Mouse (Mus musculus) liver, embryonic 12.5 days (tissue): ENCODE results near the gene Olfr1341. TPM values are rescaled to one million over a fixed set of nuclear protein-coding genes. Genes with fewer than 3 reads are reported as not detected.

ENCODE experiments used
- ATAC-seq: fragments of 200-750 bp; cut with Nextera tagmentation; 2 replicates; pipeline ENCODE4 v1.8.0; 2017; ENCODE audit warnings: moderate number of reproducible peaks, mild to moderate bottlenecking, moderate library complexity
- H3K27ac ChIP-seq: fragments of 300-500 bp; sonication (generic); 2 replicates; pipeline ENCODE4 v1.5.1; 2016; ENCODE audit warnings: mild to moderate bottlenecking
- H3K27me3 ChIP-seq: fragments of 300-500 bp; sonication (generic); replicated peaks from 2 replicates; pipeline ENCODE4 v1.6.1; 2016; ENCODE audit warnings: mild to moderate bottlenecking, moderate library complexity
- H3K36me3 ChIP-seq: fragments of 300-500 bp; sonication (generic); 2 replicates; pipeline ENCODE4 v1.6.1; 2016; ENCODE audit warnings: mild to moderate bottlenecking, moderate library complexity
- H3K4me1 ChIP-seq: fragments of 300-500 bp; sonication (generic); 2 replicates; pipeline ENCODE4 v1.6.1; 2016
- H3K4me2 ChIP-seq: fragments of 300-500 bp; sonication (generic); 2 replicates; pipeline ENCODE4 v1.6.1; 2016; ENCODE audit warnings: mild to moderate bottlenecking, moderate library complexity
- H3K4me3 ChIP-seq: fragments of 300-500 bp; sonication (generic); 2 replicates; pipeline ENCODE4 v1.5.1; 2016; ENCODE audit warnings: mild to moderate bottlenecking, moderate library complexity
- H3K9ac ChIP-seq: fragments of 300-500 bp; sonication (generic); 2 replicates; pipeline ENCODE4 v1.6.1; 2016; ENCODE audit warnings: mild to moderate bottlenecking, moderate library complexity
- H3K9me3 ChIP-seq: fragments of 300-500 bp; sonication (generic); replicated peaks from 2 replicates; pipeline ENCODE4 v1.6.1; 2016; ENCODE audit warnings: mild to moderate bottlenecking, moderate library complexity
- WGBS: fragments of 180-500 bp; shearing (Covaris S2); methylation state at CpG from one replicate; pipeline ENCODE4 v1.1.7; 2016; ENCODE audit not compliant: insufficient replicate concordance; 5-methylcytosine and 5-hydroxymethylcytosine counted together
- polyA plus RNA-seq: library from polyadenylated mRNA; unstranded; fragments of >200 nt; fragmentation: Nextera tagmentation; extraction: Ambion mirVana; gene quantifications from 2 replicates; pipeline ENCODE4 v1.2.1, GENCODE M21; 2016

Gene Olfr1341
- not detected in 2 replicates for polyA plus RNA-seq

- no peak within 1 kb of the TSS for H3K9ac ChIP-seq
- H3K27me3 ChIP-seq = no peaks in the 10 kb centered on the region
- H3K4me1 ChIP-seq = no peaks in the 10 kb centered on the region
- ATAC-seq = no peak
- H3K36me3 ChIP-seq = no peaks in the 10 kb centered on the region
- H3K27ac ChIP-seq = no peak within 1 kb of the TSS
- H3K4me3 ChIP-seq = no peak within 1 kb of the TSS
- H3K4me2 ChIP-seq = no peak within 1 kb of the TSS
- WGBS = 58% methylated on average over 3 of the region's 3 CpGs
- no peaks in the 10 kb centered on the region for H3K9me3 ChIP-seq
Observed at GRCm38 (mm10) chr4:118703223-118703622, at the start of gene Olfr1341. TSS of gene Olfr1341 (plus strand) at chr4:118703523.

- Histone ChIP-seq H3K27me3 (peaks cover 3% of the 10 kb centered on the region; the same call in 1 of the 2 replicates), H3K4me1 (no peaks in the 10 kb centered on the region), H3K4me2 (no peak within 1 kb of the TSS), H3K27ac (no peak within 1 kb of the TSS), H3K9ac (no peak within 1 kb of the TSS), H3K36me3 (no peaks in the 10 kb centered on the region), H3K4me3 (no peak within 1 kb of the TSS), H3K9me3 (no peaks in the 10 kb centered on the region)
- ATAC-seq = no peak
Observed at GRCm38 (mm10) chr4:118658652-118659051, 44.7 kb upstream of the Olfr1341 start, which contains the start of gene Olfr62. TSS of gene Olfr62 (plus strand) at chr4:118658952.

GRCm38 (mm10) chr4:118687086-118687485, 16.2 kb upstream of the Olfr1341 start:
- Histone ChIP-seq H3K4me1 (no peaks in the 10 kb centered on the region), H3K9me3 (no peaks in the 10 kb centered on the region), H3K36me3 (no peaks in the 10 kb centered on the region), H3K9ac (no peak overlapping the region), H3K4me2 (no peak overlapping the region), H3K4me3 (no peak overlapping the region), H3K27me3 (no peaks in the 10 kb centered on the region; the same call in 1 of the 2 replicates), H3K27ac (no peak overlapping the region)
- ATAC-seq = no peak
- 12% methylated on average over 2 of the region's 2 CpGs for WGBS

- H3K4me2 ChIP-seq = no peak within 1 kb of the TSS
- no peak within 1 kb of the TSS for H3K9ac ChIP-seq
- no peaks in the 10 kb centered on the region for H3K4me1 ChIP-seq
- no peak for ATAC-seq
- H3K9me3 ChIP-seq = no peaks in the 10 kb centered on the region
- no peak within 1 kb of the TSS for H3K27ac ChIP-seq
- peaks cover 4% of the 10 kb centered on the region; the same call in 1 of the 2 replicates for H3K27me3 ChIP-seq
- no peaks in the 10 kb centered on the region for H3K36me3 ChIP-seq
- no peak within 1 kb of the TSS for H3K4me3 ChIP-seq
- 34% methylated on average over 12 of the region's 12 CpGs for WGBS
Observed at GRCm38 (mm10) chr4:118692412-118692973, 10.8 kb upstream of the Olfr1341 start, which contains the start of gene Olfr1342. TSS of gene Olfr1342 (minus strand) at chr4:118692756.

- H3K36me3 ChIP-seq = no peaks in the 10 kb centered on the region
- H3K9me3 ChIP-seq = no peaks in the 10 kb centered on the region
- no peak overlapping the region for H3K4me2 ChIP-seq
- WGBS = 35% methylated on average over 2 of the region's 2 CpGs
- ATAC-seq = no peak
- H3K4me1 ChIP-seq = no peaks in the 10 kb centered on the region
- H3K4me3 ChIP-seq = no peak overlapping the region
- H3K27ac ChIP-seq = no peak overlapping the region
- H3K27me3 ChIP-seq = peaks cover 4% of the 10 kb centered on the region; the same call in 1 of the 2 replicates
- H3K9ac ChIP-seq = no peak overlapping the region
Observed at GRCm38 (mm10) chr4:118693812-118694211, 9.5 kb upstream of the Olfr1341 start.

GRCm38 (mm10) chr4:118708086-118708485, 4.8 kb downstream of the Olfr1341 start:
- Histone ChIP-seq H3K9me3 (no peaks in the 10 kb centered on the region), H3K36me3 (no peaks in the 10 kb centered on the region), H3K4me2 (no peak overlapping the region), H3K27ac (no peak overlapping the region), H3K4me1 (no peaks in the 10 kb centered on the region), H3K4me3 (no peak overlapping the region), H3K9ac (no peak overlapping the region), H3K27me3 (no peaks in the 10 kb centered on the region)
- WGBS = 63% methylated on average over 5 of the region's 5 CpGs
- ATAC-seq = no peak

- H3K9ac ChIP-seq = no peak overlapping the region
- H3K27me3 ChIP-seq = no peaks in the 10 kb centered on the region
- H3K4me3 ChIP-seq = no peak overlapping the region
- no peaks in the 10 kb centered on the region for H3K9me3 ChIP-seq
- no peak overlapping the region for H3K27ac ChIP-seq
- H3K4me1 ChIP-seq = no peaks in the 10 kb centered on the region
- 63% methylated on average over 1 of the region's 1 CpGs for WGBS
- no peaks in the 10 kb centered on the region for H3K36me3 ChIP-seq
- H3K4me2 ChIP-seq = no peak overlapping the region
- no peak for ATAC-seq
Observed at GRCm38 (mm10) chr4:118711656-118712055, 8.3 kb downstream of the Olfr1341 start.

- H3K27me3 ChIP-seq = no peaks in the 10 kb centered on the region
Observed at GRCm38 (mm10) chr4:118719838-118720237, 16.5 kb downstream of the Olfr1341 start, which contains the start of gene Olfr1340. TSS of gene Olfr1340 (plus strand) at chr4:118720138.

GRCm38 (mm10) chr4:118721742-118722483, 18.6 kb downstream of the Olfr1341 start:
- Histone ChIP-seq H3K27ac (no peak overlapping the region), H3K9me3 (no peaks in the 10 kb centered on the region), H3K4me1 (no peaks in the 10 kb centered on the region), H3K4me2 (no peak overlapping the region), H3K36me3 (no peaks in the 10 kb centered on the region), H3K9ac (no peak overlapping the region), H3K4me3 (no peak overlapping the region), H3K27me3 (no peaks in the 10 kb centered on the region)
- WGBS = 40% methylated on average over 10 of the region's 10 CpGs
- no peak for ATAC-seq

More at GRCm38 (mm10) chr4:118719838-118720237, 16.5 kb downstream of the Olfr1341 start, which contains the start of gene Olfr1340:
- no peaks in the 10 kb centered on the region for H3K4me1 ChIP-seq
- no peak within 1 kb of the TSS for H3K27ac ChIP-seq
- no peak within 1 kb of the TSS for H3K4me2 ChIP-seq
- H3K36me3 ChIP-seq = no peaks in the 10 kb centered on the region
- H3K9ac ChIP-seq = no peak within 1 kb of the TSS
- no peaks in the 10 kb centered on the region for H3K9me3 ChIP-seq
- no peak for ATAC-seq
- no peak within 1 kb of the TSS for H3K4me3 ChIP-seq

GRCm38 (mm10) chr4:118731875-118732274, 28.6 kb downstream of the Olfr1341 start, which contains the start of gene Olfr1339:
TSS of gene Olfr1339 (plus strand) at chr4:118732175.
- Histone ChIP-seq H3K9me3 (no peaks in the 10 kb centered on the region), H3K4me2 (no peak within 1 kb of the TSS), H3K4me1 (no peaks in the 10 kb centered on the region), H3K27me3 (no peaks in the 10 kb centered on the region), H3K4me3 (no peak within 1 kb of the TSS), H3K27ac (no peak within 1 kb of the TSS), H3K9ac (no peak within 1 kb of the TSS), H3K36me3 (no peaks in the 10 kb centered on the region)
- WGBS = 89% methylated on average over 1 of the region's 1 CpGs
- ATAC-seq = no peak

GRCm38 (mm10) chr4:118739574-118739973, 36.3 kb downstream of the Olfr1341 start:
- H3K27me3 ChIP-seq = peaks cover 25% of the 10 kb centered on the region
- H3K27ac ChIP-seq = no peak overlapping the region
- H3K4me1 ChIP-seq = no peaks in the 10 kb centered on the region
- ATAC-seq = no peak
- no peak overlapping the region for H3K4me2 ChIP-seq
- no peaks in the 10 kb centered on the region for H3K36me3 ChIP-seq
- no peak overlapping the region for H3K4me3 ChIP-seq
- H3K9ac ChIP-seq = no peak overlapping the region
- 52% methylated on average over 3 of the region's 3 CpGs for WGBS
- no peaks in the 10 kb centered on the region for H3K9me3 ChIP-seq

- 5% methylated on average over 11 of the region's 11 CpGs for WGBS
- H3K4me2 ChIP-seq = no peak overlapping the region
- H3K4me1 ChIP-seq = no peaks in the 10 kb centered on the region
- H3K9ac ChIP-seq = no peak overlapping the region
- no peaks in the 10 kb centered on the region for H3K36me3 ChIP-seq
- peaks cover 1% of the 10 kb centered on the region; the same call in 1 of the 2 replicates for H3K9me3 ChIP-seq
- H3K4me3 ChIP-seq = no peak overlapping the region
- H3K27ac ChIP-seq = no peak overlapping the region
- peaks cover 25% of the 10 kb centered on the region for H3K27me3 ChIP-seq
- no peak for ATAC-seq
Observed at GRCm38 (mm10) chr4:118740988-118741698, 37.8 kb downstream of the Olfr1341 start.
